Mouse (Mus musculus) c-Kit-positive CD71-negative TER-119-negative erythroid progenitor cells, embryonic 14.5 days (primary cell): ENCODE data around the gene Pcolce.
A peak's percentile ranks its signal among the peaks of the same experiment; 100 is the strongest.
"Not testable (repeated sequence)": the region's sequence is repeated elsewhere in the genome, so short reads cannot be mapped to it uniquely, and the experiment has no call there.

Source experiments
- DNase-seq: peaks from one replicate; pipeline ENCODE4 v3.0.0-alpha.2; 2013; ENCODE audit warnings: low read depth

Gene Pcolce

DNA sequence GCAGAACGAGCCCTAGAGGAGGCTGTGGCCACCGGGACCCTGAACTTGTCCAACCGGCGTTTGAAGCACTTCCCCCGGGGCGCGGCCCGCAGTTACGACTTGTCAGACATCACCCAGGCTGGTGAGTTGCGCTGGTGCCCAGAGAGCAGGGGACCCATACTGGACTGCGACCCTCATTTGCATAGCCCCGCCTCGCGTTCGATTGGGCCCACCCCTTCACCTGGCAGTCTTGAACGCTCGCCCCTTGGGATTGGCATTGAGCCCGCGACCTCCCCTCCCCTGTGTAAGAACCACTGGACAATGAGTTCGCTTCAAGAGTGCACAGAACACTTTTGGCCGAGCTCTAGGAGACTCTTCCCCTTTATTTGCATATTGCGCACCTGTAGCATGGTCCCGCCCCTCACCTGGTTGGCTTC is 15.7 kb upstream of the Pcolce start:
- DNase-seq = no peak

DNA sequence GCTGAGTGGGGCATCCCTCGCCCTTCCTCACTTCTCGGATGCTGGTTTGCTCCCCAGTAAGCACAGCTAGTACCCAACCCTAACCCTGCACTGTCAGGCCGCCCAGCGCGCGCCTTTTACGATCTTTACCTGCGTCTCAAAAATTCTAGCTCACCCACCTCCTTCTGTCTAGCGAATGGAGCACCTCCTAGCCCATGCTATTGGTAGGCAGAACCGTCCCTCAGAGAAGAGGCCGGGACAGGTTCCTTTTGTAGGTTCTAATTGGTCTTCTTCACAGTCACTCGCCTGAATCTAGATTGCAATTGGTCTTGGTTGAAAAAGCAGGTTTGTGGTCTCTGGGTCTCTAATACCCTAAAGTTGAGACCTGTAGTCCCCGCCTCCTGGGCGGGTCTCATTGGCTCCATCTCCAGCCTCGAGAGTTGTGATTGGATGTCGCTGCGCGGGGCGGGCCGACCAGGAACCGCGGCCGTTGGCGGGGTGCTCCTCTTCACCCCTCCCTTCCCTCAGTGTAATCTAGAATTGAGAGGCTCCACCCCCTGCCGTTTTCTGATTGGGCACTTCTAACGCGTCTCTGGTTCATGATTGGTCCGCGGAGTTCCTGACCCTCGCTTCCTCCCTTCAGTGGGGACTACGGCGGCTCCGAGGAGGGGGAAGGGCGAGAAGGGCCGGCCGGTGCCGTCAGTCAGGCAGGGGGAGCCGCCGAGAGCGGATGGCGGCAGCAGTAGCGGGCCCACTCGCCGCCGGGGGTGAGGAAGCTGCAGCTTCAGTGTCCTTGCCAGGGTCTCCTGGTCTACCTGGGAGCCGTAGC is 15.1 kb upstream of the Pcolce start, which contains the start of the genes Fbxo24, Lrch4 and Gm20605:
TSS of gene Fbxo24 (minus strand) at position 505 of the 808 bp plus-strand sequence.
TSS of gene Lrch4 (plus strand) at position 624 of the 808 bp plus-strand sequence.
TSS of gene Gm20605 (plus strand) at position 678 of the 808 bp plus-strand sequence.
- peak; percentile 99 for DNase-seq

DNA sequence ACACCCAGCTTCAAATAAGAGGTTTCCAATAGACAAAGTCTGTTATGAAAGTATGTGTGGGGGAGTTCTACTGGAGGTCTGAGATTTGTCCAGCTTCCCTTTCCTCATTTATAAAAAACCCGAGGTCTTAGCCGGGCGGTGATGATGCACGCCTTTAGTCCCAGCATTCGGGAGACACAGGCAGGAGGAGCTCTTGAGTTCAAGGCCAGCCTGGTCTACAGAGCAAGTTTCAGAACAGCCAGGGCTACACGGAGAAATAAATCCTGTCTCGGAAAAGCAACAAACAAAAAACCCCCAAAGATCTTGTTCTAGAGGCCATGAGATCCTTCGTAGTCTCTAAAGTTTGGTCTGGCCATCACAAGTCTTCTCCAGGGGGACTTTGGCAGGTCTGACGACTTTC is 14.4 kb upstream of the Pcolce start:
- no peak for DNase-seq

DNA sequence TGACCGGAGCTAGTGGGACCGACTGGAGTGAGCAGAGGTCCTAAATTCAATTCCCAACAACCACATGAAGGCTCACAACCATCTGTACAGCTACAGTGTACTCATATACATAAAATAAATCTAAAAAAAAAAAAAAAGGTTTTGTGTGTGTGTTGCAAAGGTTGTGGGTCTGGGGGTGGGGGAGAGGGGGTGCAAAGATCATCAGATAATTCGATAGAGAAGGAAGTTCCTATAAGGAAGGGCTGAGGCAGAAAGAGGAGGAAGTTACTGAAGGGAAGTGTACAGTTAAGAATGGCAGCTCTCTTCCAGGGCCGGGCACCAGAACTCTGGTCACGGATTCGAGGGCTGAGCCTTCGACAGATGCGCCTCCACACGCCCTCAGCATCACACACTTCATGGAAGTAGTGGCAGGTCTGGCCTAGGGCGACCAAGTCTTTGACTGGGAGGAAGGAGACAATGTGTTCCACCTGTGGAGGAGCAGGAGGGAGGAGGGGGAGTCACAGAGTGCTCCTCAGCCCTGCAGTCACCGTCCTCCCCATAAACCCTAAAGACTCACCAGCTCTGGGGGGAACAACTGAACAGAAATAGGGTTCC is 10.4 kb upstream of the Pcolce start:
- DNase-seq = no peak

DNA sequence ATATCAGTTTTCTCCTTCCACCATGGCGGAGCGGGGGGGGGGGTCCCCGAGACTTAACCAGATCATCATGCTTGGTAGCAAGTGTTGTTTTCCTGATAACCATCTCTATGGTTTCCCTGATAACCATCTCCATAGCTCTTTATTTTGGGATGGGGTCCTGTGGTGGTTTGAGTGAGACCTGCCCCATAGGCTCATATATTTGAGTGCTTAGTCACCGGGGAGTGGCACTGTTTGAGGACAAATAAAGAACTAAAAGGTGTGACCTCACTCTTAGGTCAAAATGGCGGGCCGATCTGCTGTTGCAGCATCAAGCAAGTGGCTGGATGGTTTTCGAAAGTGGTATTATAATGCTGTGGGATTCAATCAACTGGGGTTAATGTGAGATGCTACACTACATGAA is 1.8 kb upstream of the Pcolce start:
- no peak for DNase-seq

DNA sequence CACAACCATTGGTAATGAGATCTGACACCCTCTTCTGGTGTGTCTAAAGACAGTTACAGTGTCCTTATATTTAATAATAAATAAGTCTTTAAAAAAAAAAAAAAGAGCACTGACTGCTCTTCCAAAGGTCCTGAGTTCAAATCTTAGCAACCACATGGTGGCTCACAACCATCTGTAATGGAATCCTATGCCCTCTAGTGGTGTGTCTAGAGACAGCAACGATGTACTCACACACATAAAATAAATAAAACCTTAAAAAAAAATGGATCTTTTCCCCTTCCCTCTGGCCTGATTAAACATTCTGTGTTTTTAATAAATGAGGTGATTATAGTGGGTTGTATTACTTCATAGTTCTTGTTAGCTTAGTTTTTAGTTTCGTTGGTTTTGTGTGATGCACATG is 1.3 kb upstream of the Pcolce start:
- not testable (repeated sequence) for DNase-seq

DNA sequence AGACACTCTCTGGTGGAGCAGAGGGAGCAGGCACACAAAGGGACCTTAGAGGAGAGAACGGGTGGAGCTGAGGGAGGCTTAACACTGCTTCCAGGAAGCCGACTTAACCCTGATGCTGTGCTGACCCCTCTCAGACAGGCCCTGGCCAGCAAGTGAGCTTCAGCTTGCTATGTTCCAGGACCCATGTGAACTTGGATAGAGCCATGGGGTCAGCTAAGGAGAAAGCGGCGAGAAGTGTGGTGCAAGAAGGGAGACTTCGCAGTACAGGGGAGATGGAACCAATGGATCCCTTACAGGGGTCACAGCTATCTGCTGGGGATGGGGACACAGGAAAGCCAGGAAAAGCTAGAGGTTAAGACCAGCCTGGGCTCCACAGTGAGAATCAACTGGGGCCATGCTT is 508 bp downstream of the Pcolce start:
- DNase-seq = no peak

DNA sequence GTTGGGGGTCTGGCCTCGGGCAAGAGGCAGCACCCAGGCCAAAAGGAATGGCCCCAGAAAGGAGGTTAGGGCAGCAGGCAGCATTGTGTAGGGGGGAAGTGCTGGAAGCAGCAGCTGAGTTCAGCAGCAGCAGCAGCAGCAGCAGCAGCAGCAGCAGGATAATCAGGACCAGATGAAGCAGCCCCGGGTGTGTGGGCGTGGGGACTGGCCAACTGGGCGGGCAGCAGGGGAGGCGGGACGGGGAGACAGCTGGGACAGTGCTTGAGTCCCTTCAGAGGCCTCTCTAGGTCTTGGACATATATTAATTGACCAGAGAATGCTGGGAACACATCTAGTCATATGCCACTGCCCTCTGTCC is 2.4 kb downstream of the Pcolce start:
- no peak for DNase-seq

DNA sequence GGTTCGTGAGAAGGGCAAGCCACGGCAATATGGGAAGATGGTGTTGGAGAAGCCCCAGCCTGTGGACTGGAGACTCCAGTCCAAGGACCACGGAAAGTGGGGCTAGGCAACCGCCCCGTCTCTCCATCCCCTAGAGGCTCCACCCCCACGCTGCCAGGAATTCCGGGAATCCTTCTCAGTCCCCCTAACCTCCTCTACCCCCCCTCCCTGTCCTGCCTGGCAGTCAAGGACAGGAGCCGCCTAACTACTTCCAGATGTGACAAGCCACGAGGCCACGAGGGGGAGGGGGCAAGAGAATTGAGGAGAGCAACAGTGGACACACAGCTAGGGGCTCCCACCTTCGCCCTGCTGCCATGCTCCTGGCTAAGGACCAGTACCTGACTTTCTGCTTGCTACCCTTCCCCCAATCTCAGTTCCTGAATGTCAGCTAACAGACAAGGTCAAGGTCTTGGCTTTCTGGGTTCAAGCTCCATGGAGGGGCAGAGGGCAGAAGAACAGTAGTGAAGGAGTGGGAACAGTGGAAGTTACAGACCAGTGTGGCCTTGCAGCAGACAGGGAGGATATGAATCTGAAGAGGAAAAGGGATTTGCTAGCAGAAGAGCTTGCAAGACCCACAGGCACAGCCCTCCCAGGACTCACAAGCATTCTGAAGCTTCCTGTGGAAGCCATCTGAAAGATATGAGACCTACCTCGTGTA is 2.9 kb downstream of the Pcolce start:
- no peak for DNase-seq

DNA sequence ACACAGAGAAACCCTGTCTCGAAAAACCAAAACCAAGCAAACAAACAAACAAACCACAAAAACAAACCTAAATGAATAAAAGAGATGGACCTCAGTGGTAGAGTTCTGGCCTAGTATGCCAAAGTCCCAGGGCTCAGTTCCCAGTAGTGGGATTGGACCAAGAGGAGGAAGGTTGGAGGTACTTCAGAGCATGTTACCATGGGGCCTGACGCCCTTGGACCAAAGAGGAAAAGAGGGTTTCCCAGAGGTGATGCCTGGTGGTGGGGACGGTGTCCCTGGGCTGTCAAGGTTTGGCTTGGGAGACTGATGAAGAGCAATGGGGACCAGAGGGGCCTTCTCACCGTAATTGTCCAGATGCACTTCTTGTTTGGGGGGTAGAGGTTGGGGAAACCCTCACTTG is 3.5 kb downstream of the Pcolce start:
- DNase-seq = no peak

DNA sequence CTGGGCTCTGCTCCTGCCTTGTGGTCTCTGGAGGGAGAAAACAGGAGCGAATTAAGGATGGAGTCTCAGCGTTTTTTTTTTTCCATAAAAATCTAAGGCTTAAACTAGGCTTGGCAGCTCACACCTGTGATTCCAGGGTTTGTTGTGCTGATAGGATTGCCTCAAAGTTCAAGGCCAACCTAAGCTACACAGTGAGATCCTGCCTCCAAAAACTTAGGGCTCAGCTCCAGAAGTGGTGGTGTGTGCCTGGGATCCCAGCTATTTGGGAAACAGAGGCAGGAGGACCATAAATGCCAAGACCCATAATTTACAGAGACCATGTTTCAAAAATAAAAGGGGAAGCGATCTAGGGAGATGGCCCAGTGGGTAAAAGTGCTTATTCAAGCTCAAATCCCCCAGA is 4.3 kb downstream of the Pcolce start:
- DNase-seq = no peak

DNA sequence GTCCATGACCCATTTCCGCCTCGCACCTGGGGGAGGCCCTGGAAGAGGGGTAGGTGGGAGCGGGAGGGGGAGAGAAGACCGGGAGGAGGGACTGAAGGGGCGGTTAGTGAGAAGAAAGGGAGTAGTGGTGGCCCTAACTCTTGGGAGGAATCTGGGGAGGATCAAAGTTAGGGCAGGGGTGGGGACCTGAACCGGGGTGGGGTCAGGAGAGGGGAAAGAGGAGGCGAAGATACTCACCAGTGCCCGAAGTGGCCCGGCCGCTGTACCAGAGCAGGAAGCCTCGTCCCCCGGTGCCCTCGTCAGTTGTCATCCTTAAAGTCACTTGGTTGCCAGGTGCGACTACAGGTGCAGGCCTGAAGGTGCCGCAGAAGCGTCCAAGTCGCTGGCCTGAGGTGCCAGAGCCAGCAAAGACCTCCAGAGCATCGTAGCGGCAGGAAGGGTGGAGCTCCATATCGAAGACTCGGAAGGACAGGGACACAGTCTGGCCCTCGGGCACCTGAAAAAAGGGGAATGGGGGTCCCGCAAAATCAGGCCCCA is 4.9 kb downstream of the Pcolce start:
- DNase-seq = no peak

DNA sequence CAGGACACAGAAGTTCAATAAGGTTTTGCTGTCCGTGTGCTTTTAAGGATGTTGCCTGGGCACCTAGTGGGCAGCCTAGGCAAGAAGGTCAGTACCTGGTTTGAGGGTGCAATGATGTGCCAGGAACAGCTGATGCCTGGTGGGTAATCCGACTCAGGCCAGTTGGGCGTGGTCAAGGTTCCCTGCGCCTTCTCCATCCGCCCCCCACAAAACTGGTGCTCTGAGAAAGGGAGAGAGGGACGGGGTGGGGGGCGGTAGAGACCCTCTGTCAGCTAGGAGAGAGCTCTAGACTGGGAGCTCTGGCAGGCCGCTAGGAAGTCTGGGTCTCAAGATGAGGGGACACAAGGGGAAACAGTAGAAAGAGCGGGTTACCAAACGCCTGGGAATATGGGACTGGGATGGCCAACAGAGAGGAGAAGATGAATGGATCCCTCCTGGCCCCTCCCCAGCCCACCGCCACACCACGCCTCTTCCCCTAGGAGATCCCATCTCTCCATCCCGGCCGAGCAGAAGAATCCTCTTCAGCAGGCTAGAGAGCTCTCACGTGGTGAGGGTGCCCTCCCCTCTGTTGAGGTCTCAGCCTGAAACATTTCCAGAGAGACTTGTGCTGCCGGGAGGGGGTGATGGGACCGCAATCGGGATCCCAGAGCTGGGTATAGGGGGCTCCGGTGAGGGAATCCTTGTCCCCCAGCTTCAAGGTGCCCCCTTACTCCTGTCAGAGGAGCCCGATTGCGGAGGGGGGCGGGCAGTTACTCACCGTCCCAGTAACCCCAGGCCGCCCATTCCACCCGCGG is 5.5 kb downstream of the Pcolce start:
- no peak for DNase-seq

DNA sequence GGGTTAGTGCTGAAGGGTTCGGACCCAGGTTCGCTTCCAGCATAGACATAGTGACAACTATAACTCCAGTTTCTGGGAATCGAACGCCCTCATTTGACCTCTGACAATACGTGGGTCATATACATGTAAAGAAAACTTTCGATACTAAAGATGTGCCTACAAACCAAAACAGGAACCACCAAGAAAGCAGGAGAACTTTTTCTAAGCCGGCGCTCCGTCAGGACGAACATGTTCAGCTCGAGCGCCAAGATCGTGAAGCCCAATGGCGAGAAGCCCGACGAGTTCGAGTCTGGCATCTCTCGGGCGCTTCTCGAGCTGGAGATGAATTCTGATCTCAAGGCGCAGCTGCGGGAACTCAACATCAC is 12.2 kb downstream of the Pcolce start:
- no peak for DNase-seq

DNA sequence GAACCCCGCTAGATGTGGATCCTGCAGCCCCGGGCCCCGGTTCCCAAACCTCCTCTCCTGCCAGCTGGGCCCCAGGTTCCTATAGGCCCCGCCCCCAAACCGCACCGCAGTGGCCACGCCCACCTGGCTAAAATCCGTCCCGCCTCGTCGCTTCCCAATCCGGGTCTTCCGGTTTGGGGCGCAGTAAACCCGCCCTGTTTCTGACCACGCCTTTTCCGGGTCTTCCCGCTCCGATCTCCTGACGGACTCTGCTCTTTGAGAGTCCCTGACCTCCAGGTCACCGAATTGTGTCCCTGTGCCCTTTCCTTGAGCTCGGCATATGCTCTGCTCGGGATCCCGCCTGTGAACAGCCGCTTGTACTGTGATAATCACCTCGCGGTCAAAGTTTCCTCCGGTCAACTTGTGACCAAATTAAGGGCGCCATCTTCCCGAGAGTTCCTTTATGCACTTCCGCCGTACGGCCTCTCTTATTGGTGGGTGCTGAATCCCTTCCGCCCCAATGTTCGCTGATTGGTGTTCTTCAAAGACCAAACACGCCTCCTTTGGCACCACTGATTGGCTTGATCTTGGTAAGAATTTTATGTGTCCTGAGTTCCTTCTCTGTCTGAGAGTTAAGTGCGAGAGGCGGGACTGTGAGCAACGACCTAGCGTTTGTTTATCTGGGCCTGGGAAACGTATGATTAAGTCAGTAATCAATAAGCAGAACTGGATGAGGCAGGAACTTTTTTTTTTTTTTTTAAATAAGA is 12.8 kb downstream of the Pcolce start, which contains the start of gene Mospd3:
TSS of gene Mospd3 (minus strand) at position 440 of the 746 bp plus-strand sequence.
- DNase-seq = peak; percentile 95

DNA sequence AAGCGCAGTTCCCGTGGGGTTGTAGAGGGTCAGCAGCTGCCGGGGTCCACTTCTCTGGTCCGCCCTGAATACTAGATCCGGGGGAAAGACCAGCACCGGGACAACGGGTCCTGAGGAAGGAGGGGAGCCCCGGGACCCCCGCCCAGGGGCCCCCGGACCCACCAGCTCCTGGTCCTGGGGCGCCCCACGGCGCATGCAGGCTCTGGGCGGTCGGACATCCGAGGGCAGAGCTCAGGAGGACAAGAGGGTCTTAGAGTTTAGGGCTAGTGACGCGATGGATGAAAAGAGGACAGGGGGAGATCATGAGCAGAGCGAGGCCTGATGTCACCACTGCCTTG is 13.3 kb downstream of the Pcolce start:
- no peak for DNase-seq

DNA sequence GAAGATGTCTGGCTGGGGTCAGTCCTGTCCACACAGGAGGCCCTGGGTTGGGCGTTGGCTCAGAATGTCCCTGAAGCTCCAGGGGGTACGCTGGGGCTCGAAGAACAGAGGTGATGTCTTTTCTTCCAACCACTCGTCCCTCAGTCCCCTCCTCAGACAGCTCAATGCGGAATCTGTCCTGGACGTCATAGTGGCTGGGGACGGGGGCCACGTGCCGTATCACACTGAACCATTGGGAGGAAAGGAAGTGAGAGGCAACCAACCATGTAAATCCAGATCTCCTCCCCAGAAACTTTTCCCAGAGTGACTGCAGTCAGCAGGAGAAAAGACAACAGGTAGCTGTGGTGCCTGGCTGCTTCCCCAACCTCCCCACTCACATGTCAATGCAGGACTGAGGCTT is 14.0 kb downstream of the Pcolce start:
- DNase-seq = no peak

DNA sequence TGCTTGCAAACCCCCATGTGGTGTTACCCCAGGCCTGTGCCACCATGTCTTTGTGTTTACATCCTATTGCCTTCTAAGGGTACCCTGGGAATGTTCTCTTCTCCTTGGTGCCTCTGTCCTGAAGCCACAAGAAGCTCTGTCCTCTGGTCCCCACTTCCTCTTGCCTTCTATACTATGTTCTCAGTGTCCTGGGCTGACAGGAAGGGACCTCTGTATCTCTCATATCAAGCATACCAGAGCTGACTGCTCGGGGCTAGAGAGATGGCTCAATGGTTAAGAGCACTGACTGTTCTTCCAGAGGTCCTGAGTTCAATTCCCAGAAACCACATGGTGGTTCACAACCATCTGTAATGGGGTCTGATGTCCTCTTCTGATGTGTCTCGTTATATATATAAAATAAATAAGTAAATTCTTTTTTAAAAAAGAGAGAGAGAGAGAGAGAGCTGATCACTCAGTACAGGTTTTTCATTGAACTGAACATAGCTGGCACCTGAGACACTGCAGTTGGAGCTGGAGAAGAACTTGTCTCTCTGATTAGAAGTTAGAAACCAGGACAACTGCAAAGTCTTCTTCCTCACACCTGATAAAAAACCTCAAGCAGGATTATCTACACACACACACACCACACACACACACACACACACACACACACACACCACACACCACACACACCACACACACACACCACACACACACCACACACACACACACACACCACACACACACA is 15.3 kb downstream of the Pcolce start:
- DNase-seq = no peak

DNA sequence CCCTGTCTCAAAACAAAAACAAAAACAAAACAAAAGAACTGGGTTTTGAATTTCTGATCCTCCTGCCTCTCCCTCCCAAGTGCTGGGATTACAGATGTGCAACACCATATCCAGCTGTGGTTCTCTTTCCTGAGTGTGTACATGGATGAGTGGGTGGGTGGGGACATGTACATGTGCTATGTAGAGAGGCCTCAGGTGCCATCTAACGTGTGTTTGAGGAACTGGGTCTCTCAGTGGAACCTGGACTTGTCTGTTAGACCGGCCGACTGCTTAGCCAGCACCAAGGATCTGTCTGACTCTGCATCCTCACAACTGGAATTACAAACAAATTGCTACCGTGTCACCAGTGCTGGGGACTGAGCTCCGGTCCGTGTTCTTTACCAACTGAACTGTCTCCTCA is 16.0 kb downstream of the Pcolce start:
- DNase-seq = no peak

DNA sequence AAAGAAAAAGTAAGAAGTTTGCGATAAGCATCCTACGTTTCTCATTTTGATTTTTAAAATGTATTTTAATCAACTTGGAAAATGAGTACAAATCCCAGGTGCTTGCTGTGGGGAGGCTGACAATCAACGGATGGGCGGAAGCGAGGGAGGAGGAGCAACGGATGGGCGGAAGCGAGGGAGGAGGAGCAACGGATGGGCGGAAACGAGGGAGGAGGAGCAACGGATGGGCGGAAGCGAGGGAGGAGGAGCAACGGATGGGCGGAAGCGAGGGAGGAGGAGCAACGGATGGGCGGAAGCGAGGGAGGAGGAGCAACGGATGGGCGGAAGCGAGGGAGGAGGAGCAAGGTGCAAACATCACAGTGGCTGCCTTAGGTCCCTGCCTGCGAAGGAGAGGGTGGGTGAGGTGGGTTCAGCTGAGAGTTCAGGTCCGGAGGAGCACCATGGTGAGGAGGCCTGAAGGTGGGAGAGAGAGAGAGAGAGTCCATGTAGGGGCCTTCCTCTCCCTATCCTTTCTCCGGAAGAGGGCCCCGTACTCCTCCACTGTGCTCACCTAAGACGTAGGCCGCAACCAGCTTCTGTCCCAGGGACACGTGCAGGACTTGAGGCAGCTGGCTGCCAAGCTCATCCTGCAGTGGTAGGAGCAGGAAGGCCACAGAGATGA is 16.9 kb downstream of the Pcolce start:
- no peak for DNase-seq
